27 mouse cellular contexts compared by ENCODE assay signal in genomic region chr2:37988301-37988700, GRCm38 (mm10).
"Had no signal": no experiment of that assay in that cellular context is flagged by ENCODE, and none has a peak within 500 bp of the region (broad histone marks: within the 10 kb centered on the region; RNA-seq: fewer than 3 reads in every experiment).

No protein-coding gene starts in this region.

- H3K4me2 ChIP-seq: embryonic facial prominence, embryonic 12.5 days; embryonic facial prominence, embryonic 13.5 days; embryonic facial prominence, embryonic 15.5 days; forebrain, embryonic 12.5 days; forebrain, embryonic 13.5 days; forebrain, embryonic 15.5 days had no signal

- ATAC-seq: forebrain, embryonic 13.5 days; forebrain, embryonic 14.5 days; forebrain, embryonic 15.5 days; forebrain, embryonic 16.5 days had no signal

- H3K9me3 ChIP-seq: embryonic facial prominence, embryonic 10.5 days; embryonic facial prominence, embryonic 12.5 days; embryonic facial prominence, embryonic 13.5 days; embryonic facial prominence, embryonic 15.5 days; forebrain, embryonic 10.5 days; forebrain, embryonic 12.5 days; forebrain, embryonic 13.5 days; forebrain, embryonic 15.5 days had no signal

- H3K9ac ChIP-seq: embryonic facial prominence, embryonic 12.5 days; embryonic facial prominence, embryonic 13.5 days; embryonic facial prominence, embryonic 15.5 days; forebrain, embryonic 12.5 days; forebrain, embryonic 13.5 days; forebrain, embryonic 15.5 days; forebrain, postnatal 0 days had no signal

- H3K4me3 ChIP-seq: embryonic facial prominence, embryonic 10.5 days; embryonic facial prominence, embryonic 12.5 days; embryonic facial prominence, embryonic 13.5 days; embryonic facial prominence, embryonic 15.5 days; erythroblast, embryonic 14.5 days; forebrain, embryonic 10.5 days; forebrain, embryonic 12.5 days; forebrain, embryonic 13.5 days; forebrain, embryonic 15.5 days; gastrocnemius, adult 2 months had no signal

- DNase-seq: cerebellum, adult 2 months; cerebellum, adult 8-10 months; cerebellum, adult 9-10 months; cerebellum, adult 9-11 months; cerebellum, postnatal 10 days; cerebellum, postnatal 14 days; cerebellum, postnatal 25 days; cerebellum, postnatal 36 days; embryo, embryonic 11 days; forebrain, postnatal 0 days; gastrocnemius, adult 2 months; gastrocnemius, postnatal 10 days; gastrocnemius, postnatal 14 days; gastrocnemius, postnatal 25 days; gastrocnemius, postnatal 36 days; heart, adult 18-20 months had no signal

- H3K27me3 ChIP-seq: embryonic facial prominence, embryonic 12.5 days; embryonic facial prominence, embryonic 13.5 days; embryonic facial prominence, embryonic 15.5 days; forebrain, embryonic 12.5 days; forebrain, embryonic 13.5 days; forebrain, embryonic 15.5 days had no signal

- H3K36me3 ChIP-seq: embryonic facial prominence, embryonic 10.5 days; embryonic facial prominence, embryonic 12.5 days; embryonic facial prominence, embryonic 13.5 days; embryonic facial prominence, embryonic 15.5 days; forebrain, embryonic 10.5 days; forebrain, embryonic 12.5 days; forebrain, embryonic 15.5 days had no signal

- H3K27ac ChIP-seq: embryonic facial prominence, embryonic 10.5 days; embryonic facial prominence, embryonic 12.5 days; embryonic facial prominence, embryonic 13.5 days; embryonic facial prominence, embryonic 15.5 days; forebrain, embryonic 10.5 days; forebrain, embryonic 12.5 days; forebrain, embryonic 13.5 days; forebrain, embryonic 15.5 days; gastrocnemius, adult 2 months had no signal
